Mouse (Mus musculus): ENCODE measurements around the gene Zfp958. TPM values are rescaled to one million over a fixed set of nuclear protein-coding genes. Genes with fewer than 3 reads are reported as not detected.

Gene Zfp958
- total and polyA plus RNA-seq, 3 experiments = 0.94 to 10.0 (median 6.8) TPM

- H3K79me2 ChIP-seq (replicated peaks; ENCODE audit: control insufficient read depth, insufficient read depth, low read length) = no peaks in the 10 kb centered on the region
- no peak overlapping the region for H3K9ac ChIP-seq (ENCODE audit: low read depth, low read length)
- H3K27me3 ChIP-seq (ENCODE audit: control insufficient read depth, insufficient read depth, low read length) = no peaks in the 10 kb centered on the region
- H3K4me3 ChIP-seq = no peak overlapping the region
- 84% methylated on average over 8 of the region's 8 CpGs for WGBS
- no peaks in the 10 kb centered on the region for H3K4me1 ChIP-seq (ENCODE audit: control insufficient read depth, insufficient read depth, low read length)
- no peaks in the 10 kb centered on the region for H3K36me3 ChIP-seq (ENCODE audit: control insufficient read depth, insufficient read depth, low read length)
- TF ChIP-seq CTCF (IDR thresholded peaks at IDR 0.05) (no peak), POLR2A (IDR thresholded peaks at IDR 0.05; ENCODE audit: insufficient read depth, low read depth, low read length) (no peak), EP300 (IDR thresholded peaks at IDR 0.05; ENCODE audit: insufficient read depth, low read depth, low read length) (no peak)
- DNase-seq = no peak
- no peak overlapping the region for H3K27ac ChIP-seq
- intact Hi-C loops (cut with DNase I) = loop anchor here (5.0 kb wide), 2 partner anchors 442 to 512 kb away; partner anchors contain the start of genes Evi5l, Gm49320 and Map2k7
These were observed 66.1 kb downstream of the Zfp958 start for GRCm38 (mm10) chr8:4678908-4679545.

GRCm38 (mm10) chr8:4679796-4680195 lies 66.8 kb downstream of the Zfp958 start:
- H3K9ac ChIP-seq (ENCODE audit: low read depth, low read length) = no peak overlapping the region
- 95% methylated on average over 3 of the region's 3 CpGs for WGBS
- H3K27me3 ChIP-seq (ENCODE audit: control insufficient read depth, insufficient read depth, low read length) = no peaks in the 10 kb centered on the region
- no peak overlapping the region for H3K27ac ChIP-seq
- TF ChIP-seq EP300 (IDR thresholded peaks at IDR 0.05; ENCODE audit: insufficient read depth, low read depth, low read length) (no peak), CTCF (IDR thresholded peaks at IDR 0.05) (no peak), POLR2A (IDR thresholded peaks at IDR 0.05; ENCODE audit: insufficient read depth, low read depth, low read length) (no peak)
- H3K36me3 ChIP-seq (ENCODE audit: control insufficient read depth, insufficient read depth, low read length) = no peaks in the 10 kb centered on the region
- H3K79me2 ChIP-seq (replicated peaks; ENCODE audit: control insufficient read depth, insufficient read depth, low read length) = no peaks in the 10 kb centered on the region
- no peak for DNase-seq
- H3K4me1 ChIP-seq (ENCODE audit: control insufficient read depth, insufficient read depth, low read length) = no peaks in the 10 kb centered on the region
- intact Hi-C loops (cut with DNase I) = loop anchor here (5.0 kb wide), 2 partner anchors 442 to 512 kb away; partner anchors contain the start of genes Evi5l, Gm49320 and Map2k7
- no peak overlapping the region for H3K4me3 ChIP-seq

Other genes with a start within 250 kb of the Zfp958 start
- 10 to 100 TPM; 33.2 to 33.6 TPM for gene Cers4, start 120.1 kb upstream of the Zfp958 start, total RNA-seq (2021)
- 89.8 and 92.8 TPM in 2 replicates for gene Cers4, start 120.1 kb upstream of the Zfp958 start, polyA plus RNA-seq (2012; rRNA removed)
- under 1 TPM; 0.44 to 0.64 TPM for gene Shcbp1, start 166.4 kb downstream of the Zfp958 start, total RNA-seq (2021)
- 0.18 and 0.47 TPM in 2 replicates for gene Shcbp1, start 166.4 kb downstream of the Zfp958 start, polyA plus RNA-seq (2012; rRNA removed)